Mouse (Mus musculus): ENCODE results near the gene Tlr2. TPM values are rescaled to one million over a fixed set of nuclear protein-coding genes. Genes with fewer than 3 reads are reported as not detected.

Gene Tlr2
- polyA plus RNA-seq, 1 experiment from 2014 or later, result 3.9 TPM

DNA sequence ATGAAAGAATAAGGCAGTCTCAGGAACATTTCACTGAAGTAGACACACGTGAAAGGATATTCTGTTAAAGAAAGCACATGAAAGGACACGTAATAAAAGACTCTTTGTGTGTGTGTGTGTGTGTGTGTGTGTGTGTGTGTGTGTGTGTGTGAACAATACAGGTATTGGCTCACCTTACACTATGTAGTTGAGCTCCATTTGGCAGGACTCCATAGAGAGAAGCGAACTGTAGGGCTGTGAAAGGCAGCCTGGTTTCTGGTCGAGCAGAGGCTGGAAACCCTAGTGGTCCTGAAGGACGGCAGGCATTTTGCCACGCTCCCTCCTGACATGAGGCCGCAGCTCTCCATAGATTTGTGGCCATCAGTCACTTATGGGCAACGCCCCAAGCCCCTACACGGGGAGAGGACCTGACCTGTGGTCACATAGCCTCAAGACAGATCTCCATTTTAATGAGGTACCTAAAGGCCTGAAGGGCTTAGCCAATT is 22.5 kb upstream of the Tlr2 start:
- H3K9me3 ChIP-seq, result no peaks in the 10 kb centered on the region
- WGBS, result 69% methylated on average over 9 of the region's 9 CpGs
- H3K4me3 ChIP-seq, result no peak overlapping the region
- H3K27me3 ChIP-seq, result no peaks in the 10 kb centered on the region
- no peak for ATAC-seq (ENCODE audit: borderline replicate concordance, extremely low read depth, low FRiP score, low TSS enrichment)
- no peak overlapping the region for H3K27ac ChIP-seq
- H3K4me1 ChIP-seq, result peaks cover 7% of the 10 kb centered on the region
- no peak overlapping the region for H3K4me2 ChIP-seq
- no peak overlapping the region for H3K9ac ChIP-seq
- no peaks in the 10 kb centered on the region for H3K36me3 ChIP-seq

DNA sequence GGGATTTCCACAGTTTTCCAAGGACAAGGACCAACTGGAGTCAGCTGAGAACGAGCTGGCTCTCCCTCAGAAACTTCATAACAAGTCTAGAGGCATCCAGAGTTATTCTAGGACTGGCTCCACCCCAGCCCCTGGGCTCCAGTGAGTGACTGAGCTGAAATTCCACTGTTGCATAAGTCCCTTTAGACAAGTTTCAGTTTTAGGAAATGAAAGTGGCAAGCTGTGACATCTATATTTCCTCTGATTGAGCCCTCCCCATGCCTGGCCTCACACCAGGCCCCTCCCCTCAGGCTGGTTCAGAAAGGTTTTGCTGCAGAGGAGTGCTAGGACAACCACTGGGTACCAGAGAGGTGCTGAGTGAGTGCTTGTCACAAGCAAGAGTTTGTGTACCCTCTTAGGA is 21.4 kb upstream of the Tlr2 start:
- Histone ChIP-seq H3K4me1 (peaks cover 7% of the 10 kb centered on the region), H3K27me3 (no peaks in the 10 kb centered on the region), H3K36me3 (no peaks in the 10 kb centered on the region), H3K9me3 (no peaks in the 10 kb centered on the region), H3K27ac (0 out of 2 replicates have a peak overlapping the region, but pooled peaks have one; percentile 16), H3K9ac (no peak overlapping the region), H3K4me3 (no peak overlapping the region), H3K4me2 (no peak overlapping the region)
- 4% methylated on average over 1 of the region's 1 CpGs for WGBS
- peak; percentile 80; the same call in 1 of the 2 replicates for ATAC-seq (ENCODE audit: borderline replicate concordance, extremely low read depth, low FRiP score, low TSS enrichment)

DNA sequence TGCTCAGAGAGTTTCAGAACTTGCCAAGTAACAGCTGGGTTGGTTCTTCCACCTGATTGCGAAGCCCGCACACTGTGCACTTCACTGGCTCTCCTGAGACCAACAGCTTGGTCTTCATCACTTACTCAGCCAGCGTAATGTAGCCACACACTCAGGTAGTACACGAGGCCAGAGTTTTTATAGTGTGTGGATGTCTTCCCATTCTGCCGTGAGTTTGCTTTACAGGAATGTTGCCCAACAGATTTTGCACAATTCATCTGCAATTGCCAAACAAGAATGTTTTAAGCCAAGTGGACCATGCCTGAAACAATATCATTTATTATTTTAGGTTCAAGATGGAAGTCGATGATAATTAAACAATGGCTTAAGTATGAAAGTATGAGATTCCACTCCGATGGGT is 18.0 kb upstream of the Tlr2 start:
- no peaks in the 10 kb centered on the region for H3K9me3 ChIP-seq
- no peaks in the 10 kb centered on the region for H3K27me3 ChIP-seq
- WGBS, result 81% methylated on average over 7 of the region's 7 CpGs
- no peak overlapping the region for H3K4me3 ChIP-seq
- no peak overlapping the region for H3K9ac ChIP-seq
- H3K27ac ChIP-seq, result no peak overlapping the region
- H3K36me3 ChIP-seq, result no peaks in the 10 kb centered on the region
- no peak overlapping the region for H3K4me2 ChIP-seq
- ATAC-seq (ENCODE audit: borderline replicate concordance, extremely low read depth, low FRiP score, low TSS enrichment), result no peak
- H3K4me1 ChIP-seq, result peaks cover 7% of the 10 kb centered on the region

DNA sequence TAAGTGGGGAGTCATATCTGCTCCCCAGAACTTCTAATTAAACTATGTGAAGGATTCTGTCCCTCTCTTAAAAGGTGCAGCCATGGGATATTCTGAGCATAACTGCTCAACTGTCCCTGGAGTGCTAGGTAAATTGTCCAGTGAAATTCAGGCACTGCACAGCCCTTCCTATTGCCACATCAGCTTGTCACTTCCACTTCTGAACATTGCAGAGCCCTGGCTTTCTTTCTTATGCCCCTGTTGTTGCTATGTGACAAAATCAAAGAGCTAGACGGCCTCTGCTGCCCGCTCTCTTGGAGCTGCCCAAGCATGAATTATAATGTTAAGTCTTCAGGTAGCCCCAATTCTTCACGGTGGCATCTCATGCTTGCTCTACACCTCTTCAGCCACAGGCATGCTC is 17.5 kb upstream of the Tlr2 start:
- Histone ChIP-seq H3K4me1 (peaks cover 7% of the 10 kb centered on the region), H3K27me3 (no peaks in the 10 kb centered on the region), H3K4me3 (no peak overlapping the region), H3K27ac (no peak overlapping the region), H3K9me3 (no peaks in the 10 kb centered on the region), H3K9ac (no peak overlapping the region), H3K36me3 (no peaks in the 10 kb centered on the region), H3K4me2 (no peak overlapping the region)
- 77% methylated on average over 3 of the region's 3 CpGs for WGBS
- ATAC-seq (ENCODE audit: borderline replicate concordance, extremely low read depth, low FRiP score, low TSS enrichment), result no peak

DNA sequence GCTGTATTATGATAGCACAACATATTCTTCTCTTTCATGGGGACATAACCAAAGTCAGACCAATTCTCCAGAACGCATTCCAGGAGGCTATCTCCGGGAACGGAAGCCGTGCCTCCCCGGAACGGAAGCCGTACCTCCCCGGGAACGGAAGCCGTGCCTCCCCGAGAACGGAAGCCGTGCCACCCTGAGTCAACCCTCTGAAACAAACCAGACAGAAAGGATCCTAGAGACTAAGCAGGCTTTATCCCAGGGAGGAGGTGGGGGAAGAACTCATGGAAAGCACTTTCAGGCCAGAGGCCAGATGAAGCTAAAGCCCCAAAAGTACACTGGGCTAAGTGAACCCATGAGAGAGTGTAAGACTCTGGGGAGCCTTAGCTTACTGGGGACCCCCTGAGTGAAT is 16.1 kb upstream of the Tlr2 start:
- ATAC-seq (ENCODE audit: borderline replicate concordance, extremely low read depth, low FRiP score, low TSS enrichment), result no peak

DNA sequence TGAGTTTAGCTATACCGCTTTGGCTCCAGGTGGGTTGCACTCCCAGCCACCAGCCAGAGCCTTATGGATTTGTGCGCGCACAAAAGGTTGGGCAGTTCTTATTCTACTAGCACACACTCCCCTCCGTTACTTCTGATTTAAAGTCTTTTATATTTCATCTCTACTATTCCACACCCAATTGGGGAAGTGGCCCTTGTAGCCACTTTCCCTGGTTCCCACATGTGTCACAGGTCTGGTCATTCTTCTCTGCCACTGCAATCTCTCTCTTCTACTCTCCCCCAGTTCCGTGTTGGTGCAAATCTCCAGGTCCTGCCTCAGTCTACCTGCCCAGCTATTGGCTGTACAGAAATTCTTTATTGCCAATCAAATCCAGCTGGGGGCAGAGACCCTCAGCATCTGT is 14.1 kb upstream of the Tlr2 start:
- ATAC-seq (ENCODE audit: borderline replicate concordance, extremely low read depth, low FRiP score, low TSS enrichment), result no peak
- Histone ChIP-seq H3K4me1 (no peaks in the 10 kb centered on the region), H3K9me3 (no peaks in the 10 kb centered on the region), H3K9ac (no peak overlapping the region), H3K4me3 (no peak overlapping the region), H3K36me3 (no peaks in the 10 kb centered on the region), H3K27me3 (no peaks in the 10 kb centered on the region), H3K4me2 (no peak overlapping the region), H3K27ac (no peak overlapping the region)
- 88% methylated on average over 5 of the region's 5 CpGs for WGBS

More for the DNA sequence above, 16.1 kb upstream of the Tlr2 start:
- 88% methylated on average over 13 of the region's 13 CpGs for WGBS
- no peaks in the 10 kb centered on the region for H3K27me3 ChIP-seq
- no peak overlapping the region for H3K27ac ChIP-seq
- H3K36me3 ChIP-seq, result no peaks in the 10 kb centered on the region
- H3K9me3 ChIP-seq, result no peaks in the 10 kb centered on the region
- peaks cover under 1% of the 10 kb centered on the region; the same call in 1 of the 2 replicates for H3K4me1 ChIP-seq
- no peak overlapping the region for H3K9ac ChIP-seq
- no peak overlapping the region for H3K4me2 ChIP-seq
- no peak overlapping the region for H3K4me3 ChIP-seq

DNA sequence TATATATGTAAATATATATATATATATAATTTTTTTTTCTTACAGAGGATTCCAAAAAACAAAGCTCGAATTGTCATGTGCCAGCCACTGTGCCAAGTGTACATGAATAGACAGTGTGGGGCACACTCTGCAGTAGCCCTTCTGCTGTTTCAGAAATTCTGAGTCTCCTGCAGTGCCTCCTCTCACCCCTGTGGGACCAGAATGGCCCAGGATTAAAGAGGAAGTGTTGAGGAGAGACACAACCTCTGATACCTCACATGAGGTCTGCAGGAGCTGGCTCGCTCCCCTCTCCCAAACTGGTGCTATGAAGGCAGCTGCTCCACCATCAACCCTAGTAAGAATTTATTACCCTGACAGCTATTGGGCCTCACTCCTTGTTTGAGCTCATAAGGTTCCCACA is 7.8 kb upstream of the Tlr2 start:
- Histone ChIP-seq H3K9ac (no peak overlapping the region), H3K4me2 (no peak overlapping the region), H3K4me1 (no peaks in the 10 kb centered on the region), H3K27me3 (no peaks in the 10 kb centered on the region), H3K9me3 (no peaks in the 10 kb centered on the region), H3K36me3 (no peaks in the 10 kb centered on the region), H3K4me3 (no peak overlapping the region), H3K27ac (no peak overlapping the region)
- WGBS, result 65% methylated on average over 2 of the region's 2 CpGs
- no peak for ATAC-seq (ENCODE audit: borderline replicate concordance, extremely low read depth, low FRiP score, low TSS enrichment)

DNA sequence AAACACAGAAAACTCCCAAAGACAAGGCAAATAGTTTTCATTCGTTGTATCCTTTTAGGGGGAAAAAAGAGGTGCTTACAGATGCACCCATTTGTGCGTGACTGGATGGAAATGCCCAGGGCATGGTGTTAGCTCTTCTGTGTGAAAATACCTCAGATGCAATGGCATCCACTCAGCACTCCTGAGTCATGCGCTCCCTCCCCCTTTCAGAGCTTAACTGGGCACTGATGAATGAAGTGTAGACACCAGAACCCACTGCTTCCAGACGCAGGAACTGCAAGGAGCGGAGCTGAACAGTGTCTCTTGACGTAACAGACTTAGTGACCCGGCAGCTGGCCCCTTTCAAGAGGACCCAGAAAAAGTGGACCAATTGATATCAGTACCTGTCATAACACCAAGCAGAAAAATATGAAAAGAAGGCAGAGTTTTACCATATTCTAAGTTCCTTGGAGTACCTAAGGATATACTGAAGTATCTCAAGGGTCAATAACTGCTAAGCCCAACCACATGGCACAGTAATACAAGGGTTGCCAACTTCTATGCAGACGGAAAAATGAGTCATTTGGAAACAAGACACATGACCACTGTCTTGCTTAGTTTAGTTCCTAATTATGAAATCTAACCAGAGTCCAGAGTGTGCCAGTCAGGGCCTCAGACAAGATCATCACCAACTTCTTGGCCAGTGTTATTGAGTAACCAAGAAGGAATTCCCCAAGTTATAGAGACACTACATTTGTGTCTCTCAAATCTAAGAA is 3.4 kb upstream of the Tlr2 start:
- ATAC-seq (ENCODE audit: borderline replicate concordance, extremely low read depth, low FRiP score, low TSS enrichment), result no peak
- 24% methylated on average over 8 of the region's 8 CpGs for WGBS

DNA sequence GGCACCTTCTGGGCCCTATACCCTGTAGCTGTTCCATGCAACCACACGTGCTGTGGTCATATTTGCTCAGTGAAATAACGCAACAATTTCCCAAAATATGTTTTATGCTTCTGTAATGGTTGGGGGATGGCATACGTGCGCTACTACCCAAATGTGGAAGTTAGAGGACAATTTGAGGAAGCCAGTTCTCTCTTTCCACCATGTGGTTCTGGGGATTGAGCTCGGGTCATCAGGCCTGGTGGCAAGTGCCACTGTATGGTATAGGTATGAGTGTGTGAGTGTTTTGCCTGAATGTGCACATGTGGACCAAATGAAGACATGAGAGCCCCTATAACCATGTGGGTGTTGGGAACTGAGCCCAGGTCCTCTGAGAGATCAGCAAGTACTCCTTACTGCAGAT is 2.1 kb downstream of the Tlr2 start:
- no peak overlapping the region for H3K4me2 ChIP-seq
- WGBS, result 92% methylated on average over 5 of the region's 5 CpGs
- H3K27me3 ChIP-seq, result peaks cover 8% of the 10 kb centered on the region; the same call in 1 of the 2 replicates
- H3K36me3 ChIP-seq, result no peaks in the 10 kb centered on the region
- no peaks in the 10 kb centered on the region for H3K9me3 ChIP-seq
- no peak overlapping the region for H3K27ac ChIP-seq
- no peak overlapping the region for H3K9ac ChIP-seq
- no peaks in the 10 kb centered on the region for H3K4me1 ChIP-seq
- no peak overlapping the region for H3K4me3 ChIP-seq
- ATAC-seq (ENCODE audit: borderline replicate concordance, extremely low read depth, low FRiP score, low TSS enrichment), result no peak

More for the DNA sequence above, 3.4 kb upstream of the Tlr2 start:
- no peaks in the 10 kb centered on the region for H3K4me1 ChIP-seq
- no peaks in the 10 kb centered on the region for H3K9me3 ChIP-seq
- peaks cover 8% of the 10 kb centered on the region; the same call in 1 of the 2 replicates for H3K27me3 ChIP-seq
- no peak overlapping the region for H3K4me2 ChIP-seq
- no peak overlapping the region for H3K4me3 ChIP-seq
- H3K36me3 ChIP-seq, result no peaks in the 10 kb centered on the region
- no peak overlapping the region for H3K27ac ChIP-seq
- no peak overlapping the region for H3K9ac ChIP-seq

DNA sequence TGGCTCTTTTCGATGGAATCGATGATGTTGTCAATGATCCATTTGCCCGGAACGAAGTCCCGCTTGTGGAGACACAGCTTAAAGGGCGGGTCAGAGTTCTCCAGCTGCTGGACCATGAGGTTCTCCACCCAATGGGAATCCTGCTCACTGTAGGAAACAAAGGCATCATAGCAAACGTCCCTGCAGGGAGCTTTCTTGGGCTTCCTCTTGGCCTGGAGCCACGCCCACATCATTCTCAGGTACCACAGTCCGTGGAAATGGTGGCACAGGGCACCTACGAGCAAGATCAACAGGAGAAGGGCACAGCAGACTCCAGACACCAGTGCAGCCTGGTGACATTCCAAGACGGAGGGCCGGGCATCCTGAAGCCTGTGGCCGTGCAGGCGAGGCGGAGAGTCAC is 4.9 kb downstream of the Tlr2 start:
- WGBS, result 73% methylated on average over 15 of the region's 15 CpGs
- no peak for ATAC-seq (ENCODE audit: borderline replicate concordance, extremely low read depth, low FRiP score, low TSS enrichment)
- Histone ChIP-seq H3K27ac (no peak overlapping the region), H3K4me1 (no peaks in the 10 kb centered on the region), H3K4me3 (no peak overlapping the region), H3K9ac (no peak overlapping the region), H3K9me3 (no peaks in the 10 kb centered on the region), H3K36me3 (no peaks in the 10 kb centered on the region), H3K27me3 (no peaks in the 10 kb centered on the region), H3K4me2 (no peak overlapping the region)

DNA sequence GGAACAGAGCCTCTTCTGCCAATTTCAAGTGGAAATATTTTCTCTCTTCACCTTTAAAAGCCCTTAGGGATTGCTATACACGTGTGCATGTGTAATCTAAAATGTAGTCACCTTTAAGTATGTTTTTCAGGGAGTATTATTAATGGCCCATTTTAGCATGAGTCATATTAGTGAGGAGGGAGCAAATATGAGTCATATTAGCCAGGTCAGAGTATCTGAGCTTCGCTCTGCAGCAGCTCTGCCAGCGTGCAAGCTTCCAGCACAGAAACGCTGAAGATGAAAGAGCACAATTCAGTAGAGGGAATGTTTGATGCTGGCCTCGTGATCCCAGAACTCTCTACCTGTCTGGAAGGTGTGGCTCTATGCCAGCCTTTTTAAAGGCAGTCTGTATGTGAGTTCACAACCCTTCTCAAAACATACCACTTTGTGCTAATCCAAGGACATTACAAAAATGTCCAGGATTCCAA is 13.4 kb downstream of the Tlr2 start:
- Histone ChIP-seq H3K36me3 (no peaks in the 10 kb centered on the region), H3K27ac (0 out of 2 replicates have a peak overlapping the region, but pooled peaks have one; percentile 6), H3K27me3 (no peaks in the 10 kb centered on the region), H3K9ac (no peak overlapping the region), H3K4me1 (no peaks in the 10 kb centered on the region), H3K4me2 (no peak overlapping the region), H3K4me3 (no peak overlapping the region), H3K9me3 (no peaks in the 10 kb centered on the region)
- ATAC-seq (ENCODE audit: borderline replicate concordance, extremely low read depth, low FRiP score, low TSS enrichment), result no peak; the same call in 1 of the 2 replicates
- WGBS, result 42% methylated on average over 5 of the region's 5 CpGs

DNA sequence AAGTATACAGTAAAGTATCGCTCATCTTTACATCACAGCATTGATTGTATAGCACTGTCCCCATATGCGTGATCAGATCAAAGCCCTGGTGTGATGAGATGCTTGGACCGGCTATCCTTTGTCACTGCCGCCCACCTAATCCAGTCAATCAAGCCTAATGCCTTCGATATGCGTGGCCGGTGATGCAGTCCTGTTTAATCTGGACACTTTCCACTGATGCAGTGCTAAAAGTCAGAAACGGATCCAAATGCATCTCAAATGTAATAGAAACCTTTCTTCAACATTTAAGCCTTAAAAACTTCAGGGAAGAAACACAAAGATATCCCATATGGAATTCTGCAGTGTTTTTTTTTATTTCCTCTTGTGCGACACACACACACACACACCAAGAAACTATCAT is 13.9 kb downstream of the Tlr2 start:
- Histone ChIP-seq H3K27me3 (no peaks in the 10 kb centered on the region), H3K9me3 (no peaks in the 10 kb centered on the region), H3K4me3 (no peak overlapping the region), H3K36me3 (no peaks in the 10 kb centered on the region), H3K4me2 (no peak overlapping the region), H3K27ac (no peak overlapping the region), H3K4me1 (no peaks in the 10 kb centered on the region), H3K9ac (no peak overlapping the region)
- ATAC-seq (ENCODE audit: borderline replicate concordance, extremely low read depth, low FRiP score, low TSS enrichment), result no peak
- whole genome bisulfite sequencing, result 78% methylated on average over 9 of the region's 9 CpGs

Data from lung, embryonic 15.5 days (tissue).